Mouse (Mus musculus): ENCODE measurements around the gene Tubb1.

GRCm38 (mm10) chr2:174421107-174421506, 29.4 kb upstream of the Tubb1 start:
- TF ChIP-seq CTCF (IDR thresholded peaks at IDR 0.05; ENCODE audit: low read depth, low read length) (no peak), EP300 (IDR thresholded peaks at IDR 0.05; ENCODE audit: insufficient read depth, low read depth, low read length) (no peak), POLR2A (IDR thresholded peaks at IDR 0.05; ENCODE audit: insufficient read depth, low read length) (no peak)

All from ES-Bruce4 (cell line).